Mouse (Mus musculus): ENCODE data around the gene Plbd2.

The Plbd2 gene

GRCm38 (mm10) chr5:120435731-120436501, 67.5 kb downstream of the Plbd2 start:
- DNase-seq: peak; percentile 71

GRCm38 (mm10) chr5:120435006-120435681, 68.3 kb downstream of the Plbd2 start:
- DNase-seq: peak; percentile 43

- no peak for DNase-seq
These were observed 69.1 kb downstream of the Plbd2 start for GRCm38 (mm10) chr5:120434231-120434735.
